Mouse (Mus musculus) brain, embryonic 14.5 days (tissue): ENCODE measurements around the gene Cort.

Source experiments
- CTCF ChIP-seq: fragments of 200-500 bp; IDR thresholded peaks from 2 replicates; pipeline ENCODE4 v1.5.1; 2012; ENCODE audit warnings: inconsistent platforms, mild to moderate bottlenecking, moderate library complexity, borderline replicate concordance; ENCODE audit not compliant: insufficient read depth, insufficient read length; ENCODE audit errors: extremely low read depth
- POLR2A ChIP-seq: fragments of 200-500 bp; IDR thresholded peaks from 2 replicates; pipeline ENCODE4 v1.6.1; 2012; ENCODE audit warnings: mild to moderate bottlenecking, inconsistent platforms, borderline replicate concordance; ENCODE audit not compliant: poor library complexity, insufficient read depth, insufficient read length, severe bottlenecking; ENCODE audit errors: extremely low read depth

GRCm38 (mm10) chr4:149168016-149168415 lies 41.5 kb upstream of the Cort start:
- no peak for TF ChIP-seq CTCF
- TF ChIP-seq POLR2A: no peak
